Mouse (Mus musculus) kidney, embryonic 14.5 days (tissue): ENCODE results near the gene Ezh1. TPM values are rescaled to one million over a fixed set of nuclear protein-coding genes. Genes with fewer than 3 reads are reported as not detected.
A peak's percentile ranks its signal among the peaks of the same experiment; 100 is the strongest.

ENCODE experiments used
- ATAC-seq: fragments of 200-750 bp; cut with Nextera tagmentation; 2 replicates; pipeline ENCODE4 v1.8.0; 2017; ENCODE audit warnings: moderate number of reproducible peaks, mild to moderate bottlenecking, moderate TSS enrichment, moderate library complexity; ENCODE audit not compliant: low FRiP score, low TSS enrichment
- H3K27ac ChIP-seq: fragments of 300-500 bp; sonication (generic); 2 replicates; pipeline ENCODE4 v1.5.1; 2014; ENCODE audit warnings: low read depth, mild to moderate bottlenecking, low read length, moderate library complexity, mixed read lengths
- H3K27me3 ChIP-seq: fragments of 300-500 bp; sonication (generic); 2 replicates; pipeline ENCODE4 v1.6.1; 2014; ENCODE audit warnings: mild to moderate bottlenecking, low read length; ENCODE audit not compliant: control insufficient read depth, insufficient read depth
- H3K36me3 ChIP-seq: fragments of 300-500 bp; sonication (generic); 2 replicates; pipeline ENCODE4 v1.6.1; 2014; ENCODE audit warnings: low read length, mixed read lengths; ENCODE audit not compliant: control insufficient read depth, insufficient read depth
- H3K4me1 ChIP-seq: fragments of 300-500 bp; sonication (generic); 2 replicates; pipeline ENCODE4 v1.6.1; 2014; ENCODE audit warnings: low read length, mixed read lengths; ENCODE audit not compliant: control insufficient read depth, insufficient read depth
- H3K4me2 ChIP-seq: fragments of 300-500 bp; sonication (generic); replicated peaks from 2 replicates; pipeline ENCODE4 v1.6.1; 2014; ENCODE audit warnings: low read depth, mild to moderate bottlenecking, low read length
- H3K4me3 ChIP-seq: fragments of 300-500 bp; sonication (generic); 2 replicates; pipeline ENCODE4 v1.5.1; 2014; ENCODE audit warnings: mild to moderate bottlenecking, low read length
- H3K9ac ChIP-seq: fragments of 300-500 bp; sonication (generic); 2 replicates; pipeline ENCODE4 v1.6.1; 2014; ENCODE audit warnings: low read depth, mild to moderate bottlenecking, low read length, moderate library complexity
- H3K9me3 ChIP-seq: fragments of 300-500 bp; sonication (generic); 2 replicates; pipeline ENCODE4 v1.6.1; 2016; ENCODE audit warnings: low read length; ENCODE audit not compliant: control insufficient read depth
- WGBS: fragments of 180-500 bp; shearing (Covaris S2); extraction: QIAGEN DNeasy Blood & Tissue Kit; methylation state at CpG from one replicate; pipeline ENCODE4 v1.1.7; 2014; 5-methylcytosine and 5-hydroxymethylcytosine counted together
- polyA plus RNA-seq: library from polyadenylated mRNA; unstranded; fragments of >200 nt; fragmentation: Nextera tagmentation; extraction: Ambion mirVana; gene quantifications from 2 replicates; pipeline ENCODE4 v1.2.1, GENCODE M21; 2014

Ezh1 gene
- 18.2 and 27.4 TPM in 2 replicates for polyA plus RNA-seq

DNA sequence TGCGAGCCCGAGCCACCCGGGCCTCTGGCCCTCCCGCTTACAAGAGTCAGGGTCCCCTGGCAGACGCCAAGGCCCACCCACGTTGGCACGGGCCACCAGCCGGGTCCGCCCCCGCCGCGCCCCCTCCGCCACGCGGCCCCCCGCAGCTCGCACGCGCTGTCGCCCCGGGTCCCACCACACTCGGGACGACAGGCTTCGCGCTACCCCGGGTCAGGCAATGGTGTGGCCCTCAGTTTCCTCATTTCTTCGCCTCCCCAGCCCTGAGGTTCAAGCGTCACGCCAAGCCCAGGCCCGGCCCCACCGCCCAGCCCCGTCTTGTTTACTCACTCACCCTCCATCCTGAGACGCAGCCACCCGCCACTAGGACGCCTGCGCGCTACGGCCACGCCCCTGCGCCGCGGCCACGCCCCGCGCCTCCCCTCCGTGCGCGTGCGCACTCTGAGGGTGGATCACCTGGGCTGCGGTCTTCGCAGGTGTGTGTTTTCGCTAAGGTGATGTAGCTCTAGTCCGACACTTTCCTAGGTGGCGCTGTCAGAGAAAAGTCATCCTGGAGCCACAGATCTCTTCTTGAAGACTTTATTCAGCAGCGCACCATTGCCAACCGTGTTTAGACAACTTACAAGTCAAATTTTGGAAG lies at the start of gene Ezh1:
TSS of gene Ezh1 (minus strand) at position 399 of the 637 bp plus-strand sequence.
- WGBS = under 1% methylated on average over 54 of the region's 56 CpGs
- Histone ChIP-seq H3K9me3 (no peaks in the 10 kb centered on the region), H3K4me2 (peak within 1 kb of the TSS; percentile 84), H3K27me3 (no peaks in the 10 kb centered on the region), H3K9ac (peak within 1 kb of the TSS; percentile 82), H3K4me3 (peak within 1 kb of the TSS; percentile 86), H3K4me1 (peaks cover 28% of the 10 kb centered on the region), H3K36me3 (no peaks in the 10 kb centered on the region), H3K27ac (peak within 1 kb of the TSS; percentile 86)
- peak; percentile 88 for ATAC-seq

- Histone ChIP-seq H3K4me2 (no peak overlapping the region), H3K27ac (no peak overlapping the region), H3K36me3 (peaks cover 5% of the 10 kb centered on the region; the same call in 1 of the 2 replicates), H3K4me1 (peaks cover 31% of the 10 kb centered on the region), H3K27me3 (no peaks in the 10 kb centered on the region), H3K4me3 (no peak overlapping the region), H3K9me3 (no peaks in the 10 kb centered on the region), H3K9ac (no peak overlapping the region)
- WGBS = 78% methylated on average over 4 of the region's 4 CpGs
- ATAC-seq = no peak
Measured at GRCm38 (mm10) chr11:101275309-101275708, 49.0 kb upstream of the Ezh1 start.

DNA sequence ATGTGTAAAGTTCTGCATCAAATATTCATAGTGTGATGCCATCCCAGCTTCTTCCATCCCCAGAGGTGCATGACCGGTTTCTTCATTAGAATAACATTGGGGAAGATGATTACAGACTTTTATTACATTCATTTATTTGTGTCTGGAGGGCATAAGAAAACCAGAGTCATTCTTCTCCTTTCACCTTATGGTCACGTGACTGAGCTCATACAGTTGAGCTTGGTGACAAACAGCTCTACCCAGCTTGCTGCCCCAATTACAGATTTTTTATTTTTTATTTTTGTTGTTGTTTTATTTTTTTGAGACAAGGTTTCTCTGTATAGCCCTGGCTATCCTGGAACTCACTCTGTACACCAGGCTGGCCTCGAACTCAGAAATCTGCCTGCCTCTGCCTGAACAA lies 46.2 kb upstream of the Ezh1 start:
- WGBS = 86% methylated on average over 3 of the region's 3 CpGs
- Histone ChIP-seq H3K9me3 (no peaks in the 10 kb centered on the region), H3K27ac (no peak overlapping the region), H3K27me3 (no peaks in the 10 kb centered on the region), H3K36me3 (peaks cover 9% of the 10 kb centered on the region; the same call in 1 of the 2 replicates), H3K4me3 (no peak overlapping the region), H3K4me2 (no peak overlapping the region), H3K4me1 (peaks cover 21% of the 10 kb centered on the region), H3K9ac (no peak overlapping the region)
- no peak for ATAC-seq

DNA sequence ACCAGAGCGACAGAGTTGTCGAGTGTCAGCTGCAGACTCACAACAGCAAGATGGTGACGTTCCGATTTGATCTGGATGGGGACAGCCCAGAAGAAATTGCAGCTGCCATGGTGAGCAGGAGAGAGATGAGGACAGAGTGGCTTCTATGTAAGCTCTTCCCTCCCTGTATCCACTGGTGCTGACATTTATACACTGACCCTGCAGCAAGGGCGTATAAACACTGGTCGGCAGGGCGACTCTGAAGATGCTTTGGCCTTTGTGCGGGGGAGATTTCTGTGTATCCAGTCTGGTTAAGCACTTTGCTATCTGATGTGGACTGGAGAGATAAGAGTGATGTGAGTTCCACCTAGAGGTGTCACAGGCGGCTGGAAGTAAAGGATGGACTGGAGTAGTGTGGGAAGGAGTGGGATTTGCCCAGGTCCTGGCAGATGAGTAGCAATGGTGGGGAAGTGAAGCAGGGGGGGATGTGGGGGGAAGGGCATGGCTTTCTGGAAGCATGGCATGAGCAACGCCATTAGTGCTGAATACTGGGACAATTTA lies 43.4 kb upstream of the Ezh1 start:
- Histone ChIP-seq H3K36me3 (0 out of 2 replicates have a peak, but pooled peaks cover 3% of the 10 kb centered on the region), H3K4me1 (peaks cover 10% of the 10 kb centered on the region; the same call in 1 of the 2 replicates), H3K9ac (no peak overlapping the region), H3K27me3 (no peaks in the 10 kb centered on the region), H3K4me2 (no peak overlapping the region), H3K27ac (no peak overlapping the region), H3K9me3 (no peaks in the 10 kb centered on the region), H3K4me3 (no peak overlapping the region)
- WGBS = 11% methylated on average over 10 of the region's 10 CpGs
- ATAC-seq = no peak

DNA sequence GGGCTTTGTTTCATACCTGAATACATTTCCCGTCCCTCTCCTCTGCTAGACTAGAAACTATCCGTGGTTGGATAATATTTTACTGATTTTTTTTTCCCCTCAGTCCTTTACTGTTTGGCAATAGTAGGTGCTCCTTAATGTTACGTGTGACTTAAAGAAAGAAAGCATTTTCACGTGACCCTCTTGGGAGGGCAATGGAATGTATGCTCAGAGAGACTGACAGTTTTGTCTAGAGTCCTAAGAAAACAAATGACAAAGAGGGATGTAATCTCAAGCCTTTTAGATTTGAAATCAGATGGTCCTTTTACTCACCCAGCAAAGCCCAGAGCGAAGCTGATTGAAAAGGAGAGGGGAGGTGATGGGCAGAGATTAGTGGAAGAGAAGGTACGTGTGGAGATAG lies 39.6 kb upstream of the Ezh1 start:
- no peak overlapping the region for H3K27ac ChIP-seq
- no peak for ATAC-seq
- H3K9ac ChIP-seq = no peak overlapping the region
- no peaks in the 10 kb centered on the region for H3K9me3 ChIP-seq
- 0 out of 2 replicates have a peak, but pooled peaks cover 3% of the 10 kb centered on the region for H3K36me3 ChIP-seq
- H3K4me1 ChIP-seq = peaks cover 30% of the 10 kb centered on the region
- no peak overlapping the region for H3K4me3 ChIP-seq
- WGBS = 47% methylated on average over 6 of the region's 6 CpGs
- H3K27me3 ChIP-seq = peaks cover 9% of the 10 kb centered on the region; the same call in 1 of the 2 replicates
- no peak overlapping the region; the same call in 1 of the 2 replicates for H3K4me2 ChIP-seq

GRCm38 (mm10) chr11:101264954-101265471 lies 38.8 kb upstream of the Ezh1 start:
- WGBS = 6% methylated on average over 31 of the region's 31 CpGs
- Histone ChIP-seq H3K36me3 (0 out of 2 replicates have a peak, but pooled peaks cover 3% of the 10 kb centered on the region), H3K4me3 (peak overlapping the region; percentile 12), H3K27me3 (peaks cover 9% of the 10 kb centered on the region; the same call in 1 of the 2 replicates), H3K9me3 (no peaks in the 10 kb centered on the region), H3K9ac (peak overlapping the region; percentile 1; the same call in 1 of the 2 replicates), H3K27ac (no peak overlapping the region), H3K4me1 (peaks cover 30% of the 10 kb centered on the region), H3K4me2 (peak overlapping the region; percentile 38)
- ATAC-seq = no peak

DNA sequence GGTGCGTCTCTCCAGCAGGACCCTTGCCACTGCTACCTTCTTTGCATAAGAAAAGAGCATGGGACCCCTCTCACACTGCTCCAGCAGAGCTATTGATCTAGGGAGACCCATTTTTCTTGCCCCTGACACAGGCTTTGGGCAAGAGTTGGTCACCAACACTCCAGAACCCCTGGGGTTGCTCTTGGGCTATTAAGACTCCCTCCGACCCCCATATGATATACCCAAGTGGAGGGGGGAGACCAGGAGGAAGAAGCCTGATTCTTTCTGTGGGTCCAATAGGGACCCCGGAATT lies 37.7 kb upstream of the Ezh1 start:
- H3K4me1 ChIP-seq = peaks cover 36% of the 10 kb centered on the region
- peak overlapping the region; percentile 50; the same call in 1 of the 2 replicates for H3K4me3 ChIP-seq
- no peak overlapping the region for H3K27ac ChIP-seq
- peak overlapping the region; percentile 75; the same call in 1 of the 2 replicates for H3K4me2 ChIP-seq
- no peak overlapping the region; the same call in 1 of the 2 replicates for H3K9ac ChIP-seq
- peaks cover 9% of the 10 kb centered on the region; the same call in 1 of the 2 replicates for H3K27me3 ChIP-seq
- no peaks in the 10 kb centered on the region for H3K9me3 ChIP-seq
- ATAC-seq = no peak
- H3K36me3 ChIP-seq = 0 out of 2 replicates have a peak, but pooled peaks cover 3% of the 10 kb centered on the region
- WGBS = 14% methylated on average over 3 of the region's 3 CpGs

DNA sequence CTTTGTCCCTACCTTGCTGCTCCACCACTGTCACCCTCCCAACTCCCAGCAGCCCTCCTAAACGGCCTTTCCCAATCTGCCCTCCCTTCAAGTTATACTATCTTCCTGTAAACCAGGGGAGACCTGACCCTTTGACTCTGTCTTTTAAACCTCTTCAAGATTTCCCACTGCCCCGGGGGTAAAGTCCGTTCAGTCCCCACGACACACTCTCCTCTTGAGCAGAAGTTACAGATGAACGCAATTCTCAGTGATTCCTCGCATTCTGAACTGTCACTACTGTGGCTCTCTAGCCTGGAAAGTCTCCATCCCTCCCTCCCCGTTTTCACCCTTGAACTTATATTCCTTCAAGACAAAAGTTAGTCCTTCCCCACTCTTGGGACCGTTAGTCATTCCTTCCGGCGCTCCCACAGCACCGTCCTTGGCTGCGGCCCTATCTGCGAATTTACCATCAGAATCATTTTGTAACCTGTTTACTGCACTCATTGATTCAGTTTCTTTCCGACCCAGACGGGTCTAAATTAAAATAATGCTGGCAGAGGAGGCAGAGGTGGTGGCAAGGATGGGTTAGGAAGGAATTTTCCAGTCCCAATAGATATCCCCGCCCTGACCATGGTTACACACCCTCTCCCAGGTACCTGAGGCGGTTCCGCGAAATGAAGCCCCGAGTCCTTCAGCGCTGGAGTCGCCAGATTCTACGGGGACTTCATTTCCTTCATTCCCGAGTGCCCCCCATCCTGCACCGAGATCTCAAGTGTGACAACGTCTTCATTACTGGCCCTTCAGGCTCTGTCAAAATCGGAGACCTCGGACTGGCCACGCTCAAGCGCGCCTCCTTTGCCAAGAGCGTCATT lies 37.1 kb upstream of the Ezh1 start:
- Histone ChIP-seq H3K36me3 (peaks cover 2% of the 10 kb centered on the region; the same call in 1 of the 2 replicates), H3K9ac (peak overlapping the region; percentile 46; the same call in 1 of the 2 replicates), H3K9me3 (no peaks in the 10 kb centered on the region), H3K4me1 (peaks cover 42% of the 10 kb centered on the region), H3K27ac (no peak overlapping the region), H3K4me3 (peak overlapping the region; percentile 50), H3K27me3 (peaks cover 9% of the 10 kb centered on the region; the same call in 1 of the 2 replicates), H3K4me2 (peak overlapping the region; percentile 75)
- 10% methylated on average over 32 of the region's 32 CpGs for WGBS
- ATAC-seq = no peak
